Mouse (Mus musculus) kidney, embryonic 16.5 days (tissue): ENCODE data around the gene Naf1. TPM values are rescaled to one million over a fixed set of nuclear protein-coding genes. Genes with fewer than 3 reads are reported as not detected.

Source experiments
- ATAC-seq: fragments of 200-750 bp; cut with Nextera tagmentation; 2 replicates; pipeline ENCODE4 v1.8.0; 2017; ENCODE audit warnings: moderate TSS enrichment; ENCODE audit not compliant: low FRiP score, low TSS enrichment
- H3K27ac ChIP-seq: fragments of 300-500 bp; sonication (generic); 2 replicates; pipeline ENCODE4 v1.5.1; 2014; ENCODE audit warnings: low read length
- H3K27me3 ChIP-seq: fragments of 300-500 bp; sonication (generic); 2 replicates; pipeline ENCODE4 v1.6.1; 2014; ENCODE audit warnings: low read length, control low read depth, mixed read lengths; ENCODE audit not compliant: insufficient read depth
- H3K36me3 ChIP-seq: fragments of 300-500 bp; sonication (generic); 2 replicates; pipeline ENCODE4 v1.6.1; 2014; ENCODE audit warnings: low read length, control low read depth, mixed read lengths; ENCODE audit not compliant: insufficient read depth
- H3K4me1 ChIP-seq: fragments of 300-500 bp; sonication (generic); 2 replicates; pipeline ENCODE4 v1.6.1; 2014; ENCODE audit warnings: low read length, control low read depth, mixed read lengths; ENCODE audit not compliant: insufficient read depth
- H3K4me2 ChIP-seq: fragments of 300-500 bp; sonication (generic); replicated peaks from 2 replicates; pipeline ENCODE4 v1.6.1; 2014; ENCODE audit warnings: low read depth, low read length
- H3K4me3 ChIP-seq: fragments of 300-500 bp; sonication (generic); 2 replicates; pipeline ENCODE4 v1.5.1; 2014; ENCODE audit warnings: mild to moderate bottlenecking, low read length
- H3K9ac ChIP-seq: fragments of 300-500 bp; sonication (generic); replicated peaks from 2 replicates; pipeline ENCODE4 v1.6.1; 2014; ENCODE audit warnings: low read length
- H3K9me3 ChIP-seq: fragments of 300-500 bp; sonication (generic); 2 replicates; pipeline ENCODE4 v1.6.1; 2016; ENCODE audit warnings: low read length, control low read depth
- WGBS: fragments of 180-500 bp; shearing (Covaris S2); extraction: QIAGEN DNeasy Blood & Tissue Kit; methylation state at CpG from one replicate; pipeline ENCODE4 v1.1.7; 2014; 5-methylcytosine and 5-hydroxymethylcytosine counted together
- polyA plus RNA-seq: library from polyadenylated mRNA; unstranded; fragments of >200 nt; fragmentation: Nextera tagmentation; extraction: Ambion mirVana; gene quantifications from 2 replicates; pipeline ENCODE4 v1.2.1, GENCODE M21; 2015

Naf1 gene
- polyA plus RNA-seq, 1 experiment from 2014 or later, result 2.8 TPM

- 85% methylated on average over 3 of the region's 3 CpGs for WGBS
- no peaks in the 10 kb centered on the region for H3K27me3 ChIP-seq
Measured at GRCm38 (mm10) chr8:66936236-66936635, 76.2 kb downstream of the Naf1 start.

More at GRCm38 (mm10) chr8:66936236-66936635, 76.2 kb downstream of the Naf1 start:
- Histone ChIP-seq H3K4me3 (no peak overlapping the region), H3K9me3 (no peaks in the 10 kb centered on the region), H3K36me3 (no peaks in the 10 kb centered on the region), H3K4me2 (no peak overlapping the region), H3K9ac (no peak overlapping the region), H3K4me1 (no peaks in the 10 kb centered on the region), H3K27ac (no peak overlapping the region)
- no peak for ATAC-seq

Other genes with a start within 250 kb of the Naf1 start
- gene Npy5r, start 172.1 kb upstream of the Naf1 start, polyA plus RNA-seq, result not detected in 2 replicates
- gene Npy1r, start 163.0 kb upstream of the Naf1 start, polyA plus RNA-seq, result 0.68 and 1.1 TPM in 2 replicates